Mouse (Mus musculus) myocyte (in vitro differentiated cells): Measurements from ENCODE around the gene Strap.

Source experiments
- E2F4 ChIP-seq: IDR thresholded peaks from one replicate; pipeline ENCODE4 v1.6.1; 2011; ENCODE audit warnings: mild to moderate bottlenecking, control low read depth, moderate library complexity; ENCODE audit not compliant: insufficient read depth
- MAX ChIP-seq: IDR thresholded peaks from one replicate; pipeline ENCODE4 v1.6.1; 2011; ENCODE audit warnings: low read depth, mild to moderate bottlenecking, control low read depth
- MYOD1 ChIP-seq, 3 experiments: IDR thresholded peaks; one replicate each; pipeline ENCODE4 v1.6.1; 2011; ENCODE audit warnings: control low read depth in 2 of 3, low read depth in 2 of 3, mild to moderate bottlenecking in 2 of 3, moderate library complexity in 1 of 3; ENCODE audit not compliant: insufficient read length in 2 of 3, control insufficient read depth in 1 of 3
- MYOG ChIP-seq, 3 experiments: IDR thresholded peaks; one replicate each; pipeline ENCODE4 v1.6.1; 2011; ENCODE audit warnings: control low read depth in 2 of 3, low read depth in 2 of 3, mild to moderate bottlenecking in 2 of 3; ENCODE audit not compliant: insufficient read length in 2 of 3, control insufficient read depth in 1 of 3, insufficient read depth in 1 of 3
- POLR2A ChIP-seq: IDR thresholded peaks from one replicate; pipeline ENCODE4 v1.6.1; 2011; ENCODE audit warnings: low read depth, mild to moderate bottlenecking, control low read depth, moderate library complexity; ENCODE audit not compliant: insufficient read length
- POLR2AphosphoS2 ChIP-seq: IDR thresholded peaks from one replicate; pipeline ENCODE4 v1.6.1; 2011; ENCODE audit warnings: low read depth, control low read depth; ENCODE audit not compliant: insufficient read length
- REST ChIP-seq: IDR thresholded peaks from one replicate; pipeline ENCODE4 v1.6.1; 2011; ENCODE audit warnings: mild to moderate bottlenecking, control low read depth, moderate library complexity; ENCODE audit not compliant: insufficient read depth, insufficient read length
- SRF ChIP-seq: IDR thresholded peaks from one replicate; pipeline ENCODE4 v1.6.1; 2011; ENCODE audit warnings: low read depth; ENCODE audit not compliant: control insufficient read depth, insufficient read length
- TCF3 ChIP-seq: IDR thresholded peaks from one replicate; pipeline ENCODE4 v1.6.1; 2011; ENCODE audit warnings: low read depth, control low read depth; ENCODE audit not compliant: insufficient read length
- USF1 ChIP-seq: IDR thresholded peaks from one replicate; pipeline ENCODE4 v1.6.1; 2011; ENCODE audit warnings: low read depth, mild to moderate bottlenecking, control low read depth, moderate library complexity

DNA sequence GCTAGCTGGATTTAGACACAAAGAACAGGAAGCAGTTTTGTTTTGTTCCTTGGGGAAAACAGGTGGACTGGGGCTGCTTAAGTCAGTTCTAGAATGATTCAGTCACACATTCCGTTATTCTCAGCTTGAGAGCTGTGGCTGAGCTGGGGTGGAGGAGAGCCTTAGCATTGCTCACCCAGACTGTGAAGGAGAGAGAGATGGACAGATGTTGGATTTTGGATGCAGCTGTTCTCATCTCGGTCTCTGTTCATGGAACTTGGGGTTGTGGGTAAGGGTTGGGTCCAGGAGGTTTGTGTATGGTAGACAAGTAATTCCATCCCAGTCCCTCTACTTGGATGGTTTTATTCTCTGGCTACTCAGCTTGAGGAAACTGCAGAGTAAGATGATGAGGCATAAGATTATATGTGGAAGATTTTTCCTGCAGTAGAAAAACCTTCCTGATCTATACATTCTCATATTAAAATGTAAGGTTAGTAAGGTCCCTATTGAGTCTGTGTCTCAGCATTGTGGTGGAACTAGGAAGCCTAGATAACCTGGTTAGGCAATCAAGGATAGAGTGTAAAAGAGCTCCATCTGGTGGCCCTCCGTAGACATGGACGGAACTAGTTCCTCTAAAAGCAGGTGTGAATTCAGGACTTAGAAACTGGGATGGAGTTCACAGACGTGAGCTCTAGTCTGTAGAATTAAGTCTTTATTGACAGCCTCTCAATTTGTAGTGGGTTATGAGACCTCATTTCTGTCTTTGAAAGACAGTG lies 12.5 kb downstream of the Strap start:
- no peak for TF ChIP-seq POLR2A
- no peak for TF ChIP-seq POLR2AphosphoS2
- TF ChIP-seq MAX, result no peak
- no peak for TF ChIP-seq USF1
- no peak for TF ChIP-seq MYOD1 (IDR thresholded peaks at IDR 0.05; ENCODE audit: control insufficient read depth in 1 of 3, insufficient read length in 2 of 3, low read depth in 2 of 3)
- no peak for TF ChIP-seq TCF3
- TF ChIP-seq MYOG (IDR thresholded peaks at IDR 0.05; ENCODE audit: control insufficient read depth in 1 of 3, insufficient read depth in 1 of 3, insufficient read length in 2 of 3, low read depth in 2 of 3), result no peak
- no peak for TF ChIP-seq E2F4
- no peak for TF ChIP-seq REST
- no peak for TF ChIP-seq SRF
